Mouse (Mus musculus) embryonic fibroblast, embryonic 13.5 days (primary cell): ENCODE data around the gene Dbi.
A peak's percentile ranks its signal among the peaks of the same experiment; 100 is the strongest.

ENCODE experiments used
- CTCF ChIP-seq: IDR thresholded peaks from 2 replicates; pipeline ENCODE4 v1.5.1; 2011; ENCODE audit warnings: mild to moderate bottlenecking, control low read depth, low read length, moderate library complexity, borderline replicate concordance; ENCODE audit not compliant: insufficient read depth
- POLR2A ChIP-seq: IDR thresholded peaks from 2 replicates; pipeline ENCODE4 v1.6.1; 2011; ENCODE audit warnings: low read depth, mild to moderate bottlenecking, control low read depth, low read length, moderate library complexity

DNA sequence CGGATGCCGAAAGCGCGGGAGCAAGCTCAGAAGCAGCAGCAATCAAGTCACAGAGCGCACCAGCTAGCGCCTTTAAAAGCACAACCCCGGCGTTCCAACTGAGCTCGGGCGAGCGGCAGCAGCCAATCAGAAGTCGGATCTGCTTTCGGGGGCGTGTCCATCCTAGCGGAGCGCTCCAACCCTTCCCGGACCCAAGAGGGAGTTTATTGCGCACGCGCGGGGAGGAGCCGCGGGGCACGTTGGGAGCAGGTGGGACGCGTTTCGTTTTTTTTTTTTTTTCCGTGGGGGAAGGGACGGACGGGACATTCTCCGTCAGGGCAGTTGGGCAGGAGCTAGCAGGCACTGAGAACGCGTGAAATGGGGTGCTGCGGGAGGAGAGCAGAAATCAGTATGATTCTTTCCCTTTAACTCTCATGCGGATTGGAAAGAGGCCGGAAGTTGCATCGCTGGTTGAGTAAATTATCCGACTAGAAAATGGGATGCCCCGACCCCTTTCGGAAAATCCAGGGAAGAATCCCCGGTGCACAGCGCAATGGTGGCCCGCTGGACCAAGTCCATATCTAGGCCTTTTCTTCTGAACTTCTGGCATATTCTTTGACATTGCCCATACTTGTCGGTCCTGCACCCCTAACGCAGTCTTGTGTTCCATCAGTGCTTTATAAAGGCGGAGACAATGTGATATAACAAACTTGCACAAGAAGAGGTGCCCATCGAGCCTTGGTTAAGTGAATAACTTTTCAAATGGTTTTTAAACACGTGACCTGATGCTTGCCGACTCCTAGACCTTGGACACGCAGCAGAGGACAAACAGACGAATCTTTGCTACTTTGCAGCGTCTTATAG, at the start of gene Dbi, which contains the start of gene 3110009E18Rik:
- TF ChIP-seq POLR2A (peak; percentile 91), CTCF (no peak)
